24 mouse cellular contexts compared by ENCODE assay signal in the genomic region with DNA sequence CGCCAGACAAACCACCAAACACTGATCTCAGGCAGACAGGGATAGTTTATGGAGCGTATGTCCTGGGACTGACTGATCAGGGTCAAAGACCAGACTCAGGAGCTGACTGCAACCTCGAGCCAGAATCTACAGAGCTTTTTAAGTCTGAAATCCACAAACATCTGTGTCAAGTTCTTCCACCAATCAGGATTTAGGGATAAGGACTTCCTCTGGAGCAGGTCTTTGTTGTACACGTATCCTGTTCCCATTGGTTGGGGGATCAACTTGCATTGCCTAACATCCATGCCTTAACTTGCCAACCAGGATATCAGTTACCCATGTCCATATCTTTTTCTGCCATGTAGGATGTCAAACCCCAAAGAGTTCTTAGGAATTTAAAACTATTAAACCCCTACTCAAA. TPM values are rescaled to one million over a fixed set of nuclear protein-coding genes. Genes with fewer than 3 reads are reported as not detected.
DNase-seq lines count a peak whose midpoint lies in the region; TF ChIP-seq lines count a peak whose summit lies in the region.
"Had no signal": no experiment of that assay in that cellular context is flagged by ENCODE, and none has a peak within 500 bp of the region (broad histone marks: within the 10 kb centered on the region; RNA-seq: fewer than 3 reads in every experiment).

No protein-coding gene starts in this region.

- H3K9me3 ChIP-seq in MEL (replicated peaks; ENCODE audit: insufficient read depth, low read length) = no peaks in the 10 kb centered on the region
- H3K9me3 ChIP-seq: embryonic facial prominence, embryonic 10.5 days; embryonic facial prominence, embryonic 12.5 days; forebrain, embryonic 13.5 days; forebrain, embryonic 15.5 days; G1E had no signal

- TF ChIP-seq CTCF in MEL (IDR thresholded peaks at IDR 0.05 in 2 of 3, conservative IDR thresholded peaks at IDR 0.05 in 1 of 3; ENCODE audit: control insufficient read depth in 1 of 3, insufficient read depth in 1 of 3, low read depth in 2 of 3, low read length in 3 of 3, poor library complexity in 1 of 3, severe bottlenecking in 1 of 3) = no peak

- H3K36me3 ChIP-seq in MEL (ENCODE audit: control insufficient read depth in 1 of 2, insufficient read depth in 2 of 2, low read length in 2 of 2) = peaks cover 0 to 17% of the 10 kb centered on the region in 2 experiments; a peak in 2 of 4 replicates
- H3K36me3 ChIP-seq: embryonic facial prominence, embryonic 10.5 days; embryonic facial prominence, embryonic 12.5 days; forebrain, embryonic 15.5 days; G1E had no signal

- no peak overlapping the region for H3K4me3 ChIP-seq in MEL (ENCODE audit: control insufficient read depth in 1 of 2, insufficient read depth in 1 of 2, low read depth in 2 of 2, low read length in 2 of 2)
- H3K4me3 ChIP-seq: embryonic facial prominence, embryonic 12.5 days; forebrain, embryonic 13.5 days; forebrain, embryonic 15.5 days had no signal

- no peak for TF ChIP-seq EP300 in MEL (IDR thresholded peaks at IDR 0.05; ENCODE audit: low read depth in 1 of 2, low read length in 2 of 2)

- TF ChIP-seq POLR2A in MEL (IDR thresholded peaks at IDR 0.05; ENCODE audit: control insufficient read depth in 1 of 2, insufficient read depth in 1 of 2, low read depth in 1 of 2, low read length in 2 of 2, poor library complexity in 1 of 2) = no peak

- no peak for TF ChIP-seq RAD21 in MEL (IDR thresholded peaks at IDR 0.05; ENCODE audit: low read depth, low read length)

- no peaks in the 10 kb centered on the region for H3K27me3 ChIP-seq in MEL (ENCODE audit: control insufficient read depth in 1 of 2, insufficient read depth in 2 of 2, low read length in 2 of 2)
- H3K27me3 ChIP-seq: CH12.LX; embryonic facial prominence, embryonic 12.5 days; forebrain, embryonic 13.5 days; forebrain, embryonic 15.5 days had no signal

- H3K79me2 ChIP-seq in MEL (ENCODE audit: control insufficient read depth, insufficient read depth, low read length, poor library complexity) = peaks cover 7% of the 10 kb centered on the region

- no peak overlapping the region for H3K27ac ChIP-seq in MEL (ENCODE audit: control insufficient read depth, low read depth, low read length)
- H3K27ac ChIP-seq: embryonic facial prominence, embryonic 10.5 days; embryonic facial prominence, embryonic 12.5 days; forebrain, embryonic 13.5 days; forebrain, embryonic 15.5 days had no signal

- peak; percentile 35 for DNase-seq in cerebellum, adult 9-10 months
- DNase-seq in cerebellum, postnatal 4 days (ENCODE audit: low spot score in 2 of 2) = no peak
- peak; percentile 69 for DNase-seq in heart, adult 11 months
- DNase-seq in heart, adult 8-10 months (ENCODE audit: low spot score) = no peak
- DNase-seq in MEL (ENCODE audit: low read depth, low spot score) = peak; percentile 10
- DNase-seq in naive thymus-derived CD4-positive, alpha-beta T cell, adult 2 months (ENCODE audit: low read depth) = peak; percentile 3
- DNase-seq in thymus, postnatal 10 days (ENCODE audit: low spot score in 2 of 2) = no peak
- DNase-seq: adrenal gland, adult 8-10 months; adrenal gland, postnatal 14 days; adrenal gland, postnatal 36 days; B cell, adult 2 months; cerebellum, adult 11-12 months; cerebellum, adult 2 months; cerebellum, adult 9-11 months; cerebellum, postnatal 14 days; cerebellum, postnatal 36 days; embryo, embryonic 11 days; forebrain, postnatal 0 days had no signal

- H3K9ac ChIP-seq in MEL (ENCODE audit: control insufficient read depth, low read depth, low read length, poor library complexity, severe bottlenecking) = no peak overlapping the region
- H3K9ac ChIP-seq: embryonic facial prominence, embryonic 12.5 days; forebrain, embryonic 13.5 days; forebrain, embryonic 15.5 days; forebrain, postnatal 0 days had no signal

- H3K4me1 ChIP-seq in MEL (ENCODE audit: control insufficient read depth in 1 of 2, insufficient read depth in 2 of 2, low read length in 2 of 2) = peaks cover 5 to 13% of the 10 kb centered on the region in 2 experiments; a peak in 3 of 4 replicates

TF ChIP-seq in MEL, 35 proteins besides CTCF, POLR2A, EP300 and RAD21:
- TF ChIP-seq KAT2A (conservative IDR thresholded peaks at IDR 0.05; ENCODE audit: low read depth, low read length) (no peak), JUND (IDR thresholded peaks at IDR 0.05; ENCODE audit: low read depth, low read length) (no peak), E2F4 (IDR thresholded peaks at IDR 0.05; ENCODE audit: borderline replicate concordance, low read depth, low read length) (no peak), TAL1 (IDR thresholded peaks at IDR 0.05; ENCODE audit: low read length) (no peak), MAX (IDR thresholded peaks at IDR 0.05; ENCODE audit: low read length) (no peak), USF1 (IDR thresholded peaks at IDR 0.05; ENCODE audit: low read depth, low read length) (no peak), NELFE (IDR thresholded peaks at IDR 0.05; ENCODE audit: low read depth, low read length) (no peak), TCF12 (IDR thresholded peaks at IDR 0.05; ENCODE audit: low read depth, low read length) (no peak), ZC3H11A (IDR thresholded peaks at IDR 0.05; ENCODE audit: low read depth, low read length) (no peak), CHD2 (IDR thresholded peaks at IDR 0.05; ENCODE audit: low read length) (no peak), MXI1 (IDR thresholded peaks at IDR 0.05; ENCODE audit: low read depth, low read length) (no peak), TBP (IDR thresholded peaks at IDR 0.05; ENCODE audit: low read depth, low read length) (no peak), RCOR1 (IDR thresholded peaks at IDR 0.05; ENCODE audit: low read depth, low read length) (no peak)

RNA-seq across cellular contexts. Expression of a gene that starts 1.4 kb away (rescaled TPM):
- total RNA-seq in heart, adult 8-10 months (2022) = 10 to 100 TPM; 26.5 to 31.1 (median 27.8) TPM
- 16.4 and 17.6 TPM in 2 replicates for total RNA-seq in MEL (2012; rRNA removed)
- polyA plus RNA-seq in MEL (2012; ENCODE audit: insufficient read depth in 1 of 2, insufficient read length in 2 of 2, low read depth in 1 of 2, low replicate concordance in 2 of 2, missing spikeins in 1 of 2) = 10 to 100 TPM in 1 of 2 experiments, not detected in 1; 31.7 TPM

Comparison
In these comparisons a context has a peak if more than half of its experiments do, and no peak if none do; other contexts are left out.
1. DNase-seq: peak in cerebellum, adult 9-10 months (single experiment), heart, adult 11 months (single experiment), MEL (single experiment) and naive thymus-derived CD4-positive, alpha-beta T cell, adult 2 months (single experiment); none in cerebellum, postnatal 4 days (0 of 2), heart, adult 8-10 months (single experiment) and thymus, postnatal 10 days (0 of 2).